Mouse (Mus musculus) adrenal gland, adult 2 months (tissue): Measurements from ENCODE around the gene Fbn1. TPM values are rescaled to one million over a fixed set of nuclear protein-coding genes. Genes with fewer than 3 reads are reported as not detected.

Experiments
- DNase-seq: peaks from one replicate; pipeline ENCODE4 v3.0.0; 2021
- polyA plus RNA-seq: library from polyadenylated mRNA; depleted of rRNA; stranded (reverse); fragments of >200 nt; gene quantifications from 2 replicates; pipeline ENCODE4 v1.2.3, GENCODE M21; 2012
- total RNA-seq, 2 experiments: library from RNA; stranded (reverse); gene quantifications; 2 replicates each; pipeline ENCODE4 v1.2.3; 2021

The Fbn1 gene
- total and polyA plus RNA-seq, 3 experiments, result 5.0 to 26.0 (median 18.5) TPM

- no peak for DNase-seq
Observed at GRCm38 (mm10) chr2:125498216-125498615, 9.6 kb downstream of the Fbn1 start.

GRCm38 (mm10) chr2:125496696-125497095 is 11.1 kb downstream of the Fbn1 start:
- no peak for DNase-seq

- DNase-seq, result no peak
Observed at GRCm38 (mm10) chr2:125494831-125495812, 12.7 kb downstream of the Fbn1 start.

- DNase-seq, result no peak
Observed at GRCm38 (mm10) chr2:125494291-125494690, 13.5 kb downstream of the Fbn1 start.

GRCm38 (mm10) chr2:125492050-125492900 is 15.5 kb downstream of the Fbn1 start:
- no peak for DNase-seq

- DNase-seq, result no peak
Observed at GRCm38 (mm10) chr2:125489979-125490378, 17.8 kb downstream of the Fbn1 start.

GRCm38 (mm10) chr2:125484910-125485309 is 22.9 kb downstream of the Fbn1 start:
- no peak for DNase-seq

- DNase-seq, result no peak
Observed at GRCm38 (mm10) chr2:125484164-125484563, 23.6 kb downstream of the Fbn1 start.

GRCm38 (mm10) chr2:125481531-125482317 is 26.1 kb downstream of the Fbn1 start:
- no peak for DNase-seq

- DNase-seq, result no peak
Observed at GRCm38 (mm10) chr2:125481116-125481515, 26.7 kb downstream of the Fbn1 start.

GRCm38 (mm10) chr2:125480057-125480456 is 27.7 kb downstream of the Fbn1 start:
- no peak for DNase-seq

- no peak for DNase-seq
Observed at GRCm38 (mm10) chr2:125478705-125479104, 29.1 kb downstream of the Fbn1 start.

GRCm38 (mm10) chr2:125477367-125477766 is 30.4 kb downstream of the Fbn1 start:
- no peak for DNase-seq

- DNase-seq, result no peak
Observed at GRCm38 (mm10) chr2:125476231-125476630, 31.6 kb downstream of the Fbn1 start.

GRCm38 (mm10) chr2:125474690-125475089 is 33.1 kb downstream of the Fbn1 start:
- no peak for DNase-seq

GRCm38 (mm10) chr2:125473228-125473627 is 34.6 kb downstream of the Fbn1 start:
- DNase-seq, result peak; percentile 17

- no peak for DNase-seq
Observed at GRCm38 (mm10) chr2:125471721-125472120, 36.1 kb downstream of the Fbn1 start.

- DNase-seq, result no peak
Observed at GRCm38 (mm10) chr2:125470553-125471295, 37.1 kb downstream of the Fbn1 start.

GRCm38 (mm10) chr2:125464036-125464435 is 43.8 kb downstream of the Fbn1 start:
- DNase-seq, result no peak

- DNase-seq, result no peak
Observed at GRCm38 (mm10) chr2:125459087-125459486, 48.7 kb downstream of the Fbn1 start.
